Mouse (Mus musculus) megakaryocyte-erythroid progenitor cell, adult 5-6 weeks (primary cell): ENCODE data around the gene Fbxo7. TPM values are rescaled to one million over a fixed set of nuclear protein-coding genes. Genes with fewer than 3 reads are reported as not detected.
A peak's percentile ranks its signal among the peaks of the same experiment; 100 is the strongest.
"Not testable (repeated sequence)": the region's sequence is repeated elsewhere in the genome, so short reads cannot be mapped to it uniquely, and the experiment has no call there.

Source experiments
- ATAC-seq: replicated peaks from 2 replicates; pipeline ENCODE4 v1.8.0; 2016; ENCODE audit warnings: mild to moderate bottlenecking, inconsistent platforms; ENCODE audit not compliant: severe bottlenecking, poor library complexity, low FRiP score, low TSS enrichment
- total RNA-seq, 2 experiments: library from RNA; stranded (forward) in 1 of 2; stranded (reverse) in 1 of 2; fragments of 200-1000, 215-1000 nt in 1 of 2; fragments of >200 nt in 1 of 2; fragmentation: Nextera tagmentation in 1 of 2; gene quantifications; 2 replicates each; pipeline ENCODE4 v1.2.3; 2014 to 2017

Gene Fbxo7
- 68.0 and 85.1 TPM in 2 replicates for total RNA-seq (2014; fragmentation: Nextera tagmentation)
- total RNA-seq (2017), result 30.3 and 37.0 TPM in 2 replicates

DNA sequence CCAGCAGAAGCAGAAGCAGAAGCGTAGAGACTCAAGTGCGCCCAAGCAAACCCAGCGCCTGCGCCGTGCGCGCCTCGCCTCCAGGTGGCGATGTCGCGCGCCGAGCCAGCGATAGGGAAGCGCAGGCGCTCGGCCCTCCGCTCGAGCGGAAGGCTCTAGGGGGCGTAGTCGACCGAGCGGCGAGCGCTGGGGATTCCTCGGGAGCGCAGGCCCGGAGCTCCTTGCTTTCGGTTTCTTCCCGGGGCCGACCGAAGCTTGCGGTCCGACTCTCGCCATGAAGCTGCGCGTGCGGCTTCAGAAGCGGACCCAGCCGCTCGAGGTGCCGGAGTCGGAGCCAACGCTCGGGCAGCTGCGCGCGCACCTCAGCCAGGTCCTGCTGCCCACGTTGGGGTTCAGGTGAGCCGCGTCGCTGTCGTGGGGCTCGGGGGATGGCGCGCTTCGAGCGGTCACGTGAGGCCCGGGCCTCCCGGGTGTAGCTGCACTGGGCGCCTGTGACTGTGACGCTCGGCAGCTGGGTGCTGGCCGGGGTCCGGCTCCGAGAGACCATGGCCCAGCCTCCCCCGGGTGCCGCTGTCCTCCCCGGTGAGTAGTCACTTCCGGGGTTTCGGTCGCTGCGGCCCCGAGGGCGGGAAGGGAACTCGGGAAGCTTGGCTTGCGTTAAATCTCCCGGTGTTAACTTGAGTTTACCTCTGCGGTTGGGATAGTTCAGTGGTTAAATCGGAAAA, at the start of gene Fbxo7:
Gene Fbxo7 (plus strand): TSS at position 224 of the 725 bp plus-strand sequence.
- peak; percentile 71 for ATAC-seq

GRCm38 (mm10) chr10:85972915-85973314, 48.9 kb upstream of the Fbxo7 start:
- no peak for ATAC-seq

DNA sequence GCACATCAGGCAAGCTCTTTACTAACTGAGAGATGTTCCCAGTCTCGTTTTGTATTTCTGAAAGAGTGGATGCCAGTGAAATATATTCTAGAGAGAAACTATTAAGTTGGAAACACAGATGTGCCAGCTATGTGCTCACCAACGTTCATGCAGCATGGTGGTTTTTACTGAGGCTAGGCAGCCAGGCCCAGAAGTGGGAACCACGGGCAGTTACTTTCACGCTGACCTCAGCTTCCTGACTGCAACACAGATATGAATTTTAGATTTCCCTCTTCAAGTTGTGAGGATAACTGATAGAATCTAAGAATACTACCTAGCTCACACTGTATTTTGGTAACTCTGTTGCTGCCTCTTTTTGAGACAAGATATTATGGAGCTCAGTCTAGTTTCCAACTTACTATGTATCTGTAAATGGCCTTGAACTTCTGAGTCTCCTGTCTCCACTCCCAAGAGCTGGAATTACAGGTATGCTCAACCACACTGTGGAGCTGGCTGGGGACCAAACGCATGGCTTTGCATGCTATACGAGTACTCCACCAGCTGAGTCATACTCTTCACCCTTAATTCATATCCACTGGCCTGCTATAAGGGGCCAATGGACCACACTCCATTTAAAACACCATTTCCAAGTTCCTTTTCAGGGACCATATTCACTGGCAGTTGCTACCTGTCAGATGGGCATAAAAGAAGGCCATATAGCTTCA, 32.2 kb upstream of the Fbxo7 start:
- no peak for ATAC-seq

DNA sequence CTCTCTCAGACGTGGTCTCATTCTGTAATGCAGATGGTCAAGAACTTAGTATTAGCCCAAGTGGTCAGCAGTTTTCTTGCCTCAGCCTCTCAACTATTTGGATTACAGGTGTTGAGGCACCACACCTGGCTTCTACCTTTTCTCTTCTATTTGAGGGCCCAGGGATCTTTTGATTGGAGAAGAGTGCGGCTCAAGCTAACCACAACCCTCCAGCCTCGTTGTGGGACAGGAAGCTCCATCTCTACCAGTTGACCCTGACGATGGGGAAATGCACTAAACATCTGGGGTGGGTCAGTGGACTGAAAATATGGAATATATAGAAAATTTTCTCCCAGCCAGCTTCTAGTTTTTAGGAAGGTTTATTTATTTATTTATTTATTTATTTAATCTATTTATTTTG, 29.4 kb upstream of the Fbxo7 start:
- no peak for ATAC-seq

GRCm38 (mm10) chr10:85993836-85994235, 27.9 kb upstream of the Fbxo7 start:
- no peak for ATAC-seq

GRCm38 (mm10) chr10:85994543-85995104, 27.1 kb upstream of the Fbxo7 start:
- no peak for ATAC-seq

DNA sequence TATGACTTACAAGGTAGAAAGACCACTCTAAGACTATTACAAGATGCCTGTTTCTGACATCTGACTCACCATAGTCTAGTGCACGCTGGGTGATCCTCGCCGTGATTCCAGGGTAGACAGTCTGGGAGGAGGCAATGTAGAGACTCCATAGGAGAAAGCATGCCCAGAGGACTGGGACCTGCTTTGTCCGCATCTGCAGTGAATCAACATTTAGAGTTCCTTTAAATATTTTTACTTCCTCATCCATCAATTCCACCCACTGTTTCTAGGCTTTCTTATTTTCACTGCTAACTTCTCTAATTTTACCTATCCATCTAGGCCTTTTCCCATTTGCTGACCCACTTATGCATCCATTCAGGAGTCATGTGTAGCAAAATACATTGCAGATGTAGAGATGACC, 21.3 kb upstream of the Fbxo7 start:
- ATAC-seq, result no peak

- no peak for ATAC-seq
Measured at GRCm38 (mm10) chr10:86006455-86006854, 15.3 kb upstream of the Fbxo7 start.

DNA sequence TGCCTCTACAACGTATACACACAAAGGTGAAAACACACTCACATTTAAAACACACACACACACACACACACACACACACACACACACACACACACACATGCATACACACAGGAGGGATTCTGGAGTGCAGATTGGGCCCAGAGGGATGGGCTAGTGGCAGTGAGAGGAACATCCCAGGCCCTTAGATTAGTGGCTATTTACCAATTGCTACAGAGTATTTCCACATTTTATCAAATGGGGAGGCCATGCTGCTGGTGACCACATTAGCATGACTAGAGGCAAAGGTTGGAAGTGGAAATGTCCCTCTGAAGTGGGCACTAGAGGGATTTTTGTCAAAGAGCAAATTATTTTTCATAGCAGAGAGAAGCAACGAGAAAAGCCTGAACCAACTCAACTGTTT, 12.1 kb upstream of the Fbxo7 start:
- no peak for ATAC-seq

- ATAC-seq, result no peak
Measured at GRCm38 (mm10) chr10:86010636-86011035, 11.1 kb upstream of the Fbxo7 start.

- 0 out of 2 replicates have a peak, but pooled peaks have one; percentile 22 for ATAC-seq
Measured at GRCm38 (mm10) chr10:86011172-86011571, 10.6 kb upstream of the Fbxo7 start.

- ATAC-seq, result no peak
Measured at GRCm38 (mm10) chr10:86011781-86012180, 10.0 kb upstream of the Fbxo7 start, which contains the start of gene Bpifc. Bpifc (minus strand) TSS chr10:86011895.

GRCm38 (mm10) chr10:86017781-86018180, 4.0 kb upstream of the Fbxo7 start:
- no peak for ATAC-seq

DNA sequence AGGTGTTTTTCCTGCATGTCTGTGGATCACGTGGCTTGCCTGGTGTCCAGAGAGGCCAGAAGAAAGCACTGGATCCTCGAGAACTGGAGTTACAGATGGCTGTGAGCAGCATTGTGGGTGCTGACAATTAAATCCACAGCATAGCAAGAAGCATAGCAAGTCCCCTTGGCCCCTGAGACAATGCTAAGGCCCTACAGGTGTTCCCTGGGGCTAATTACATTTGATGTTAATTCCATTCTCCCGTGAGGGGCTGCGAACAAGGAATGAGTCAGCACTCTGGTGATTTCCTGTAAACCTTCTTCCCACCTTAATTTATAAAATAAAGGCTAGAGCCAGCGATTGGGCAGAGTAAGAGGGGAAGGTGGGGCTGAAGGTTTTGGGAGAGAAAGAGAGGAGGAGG, 3.0 kb upstream of the Fbxo7 start:
- no peak for ATAC-seq

- peak; percentile 21; the same call in 1 of the 2 replicates for ATAC-seq
Measured at GRCm38 (mm10) chr10:86021408-86021748, 394 bp upstream of the Fbxo7 start.

DNA sequence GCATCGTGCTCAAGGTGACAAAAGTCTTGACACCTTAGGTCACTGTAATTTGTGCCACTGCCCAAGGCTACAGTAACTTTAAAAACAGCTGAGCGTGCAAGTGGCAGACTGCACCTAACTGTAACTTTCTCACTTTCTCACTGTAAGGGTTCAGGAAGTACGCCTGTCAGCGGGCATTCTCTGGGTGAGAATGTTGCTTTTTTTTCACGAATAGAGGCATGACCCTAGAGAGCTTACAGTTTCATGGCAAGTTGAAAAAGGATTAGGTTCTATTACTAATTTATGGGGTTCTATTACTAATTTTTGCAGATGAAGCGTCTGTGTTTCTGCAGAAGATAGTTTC, 673 bp downstream of the Fbxo7 start:
- ATAC-seq, result peak; percentile 13; the same call in 1 of the 2 replicates

DNA sequence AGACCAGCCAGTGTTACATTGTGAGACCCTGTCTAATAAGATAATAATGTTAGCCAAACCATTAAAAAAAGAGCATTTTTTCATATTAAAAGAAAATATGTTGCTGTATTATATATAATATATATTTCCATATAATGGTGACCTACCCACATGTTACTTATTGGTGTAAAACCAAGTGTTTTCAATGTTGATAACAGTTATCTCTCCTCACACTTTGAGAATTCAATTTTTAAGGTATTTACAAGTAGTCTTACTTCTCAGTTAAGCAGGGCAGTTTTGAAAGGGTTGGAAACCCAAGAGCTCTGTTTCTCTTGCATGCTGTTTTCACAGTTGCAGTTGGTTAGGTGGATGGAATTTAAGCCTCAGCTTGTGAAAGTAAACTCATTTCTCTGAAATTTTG, 1.4 kb downstream of the Fbxo7 start:
- no peak for ATAC-seq

DNA sequence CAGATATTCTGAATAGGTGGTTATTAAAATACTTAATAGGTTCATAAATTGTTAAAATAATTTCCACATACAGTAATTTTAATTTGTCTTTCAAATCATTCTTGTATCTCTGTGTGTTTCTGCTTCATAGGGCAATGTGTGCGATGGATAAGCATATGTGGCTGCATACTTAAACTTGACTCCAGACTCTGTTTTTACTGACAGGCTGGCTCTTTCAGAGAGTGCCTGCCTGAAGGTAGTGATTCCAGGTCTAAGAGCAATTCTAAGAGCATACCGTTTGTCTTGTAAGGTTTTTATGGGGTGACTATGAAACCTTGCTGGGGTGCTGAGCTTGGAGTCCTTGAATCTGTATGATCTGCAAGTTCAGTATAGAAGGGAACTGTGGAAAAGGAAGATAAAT, 4.1 kb downstream of the Fbxo7 start:
- peak; percentile 48 for ATAC-seq

- ATAC-seq, result peak; percentile 71
Measured at GRCm38 (mm10) chr10:86026354-86026753, 4.6 kb downstream of the Fbxo7 start.

- not testable (repeated sequence) for ATAC-seq
Measured at GRCm38 (mm10) chr10:86026807-86027206, 5.0 kb downstream of the Fbxo7 start.

- ATAC-seq, result no peak
Measured at GRCm38 (mm10) chr10:86030743-86031142, 9.0 kb downstream of the Fbxo7 start.
